Mouse (Mus musculus) megakaryocyte, embryonic 14.5 days (primary cell): ENCODE measurements around the gene Sh3bgrl3. TPM values are rescaled to one million over a fixed set of nuclear protein-coding genes. Genes with fewer than 3 reads are reported as not detected.

ENCODE experiments used
- H3K27me3 ChIP-seq: replicated peaks from 2 replicates; pipeline ENCODE3; 2012; ENCODE audit warnings: inconsistent platforms
- H3K36me3 ChIP-seq: replicated peaks from 2 replicates; pipeline ENCODE3; 2012; ENCODE audit warnings: low read length, inconsistent platforms, mixed read lengths
- H3K4me1 ChIP-seq: 2 replicates; pipeline ENCODE4 v1.6.1; 2012; ENCODE audit warnings: inconsistent platforms
- H3K4me3 ChIP-seq: replicated peaks from 2 replicates; pipeline ENCODE3; 2012; ENCODE audit warnings: moderate library complexity, mild to moderate bottlenecking, inconsistent platforms
- H3K9me3 ChIP-seq: 2 replicates; pipeline ENCODE4 v1.6.1; 2012; ENCODE audit warnings: inconsistent platforms
- FLI1 ChIP-seq: IDR thresholded peaks from 2 replicates; pipeline ENCODE4 v1.6.1; 2012; ENCODE audit warnings: low read length, inconsistent platforms, mixed read lengths
- GATA1 ChIP-seq: IDR thresholded peaks from 3 replicates; pipeline ENCODE4 v1.6.1; 2012; ENCODE audit warnings: mixed read lengths, low read length, inconsistent platforms, borderline replicate concordance
- polyA plus RNA-seq: library from polyadenylated mRNA; stranded (reverse); fragments of >175 nt; gene quantifications from 2 replicates; pipeline ENCODE4 v1.2.3, GENCODE M21; 2012; ENCODE audit warnings: low replicate concordance; ENCODE audit not compliant: insufficient read depth

The Sh3bgrl3 gene
- polyA plus RNA-seq, 1 experiment, result 1,646 TPM

GRCm38 (mm10) chr4:134097015-134097608, 31.5 kb downstream of the Sh3bgrl3 start:
- no peaks in the 10 kb centered on the region for H3K9me3 ChIP-seq
- H3K4me3 ChIP-seq, result no peak overlapping the region
- H3K27me3 ChIP-seq, result no peaks in the 10 kb centered on the region
- TF ChIP-seq GATA1 (no peak), FLI1 (no peak)
- peaks cover 82% of the 10 kb centered on the region for H3K4me1 ChIP-seq
- H3K36me3 ChIP-seq, result peaks cover 12% of the 10 kb centered on the region

GRCm38 (mm10) chr4:134096120-134096519, 32.5 kb downstream of the Sh3bgrl3 start:
- peaks cover 16% of the 10 kb centered on the region for H3K36me3 ChIP-seq
- no peak for TF ChIP-seq FLI1
- TF ChIP-seq GATA1, result no peak
- no peak overlapping the region for H3K4me3 ChIP-seq
- no peaks in the 10 kb centered on the region for H3K27me3 ChIP-seq
- H3K9me3 ChIP-seq, result no peaks in the 10 kb centered on the region
- H3K4me1 ChIP-seq, result peaks cover 85% of the 10 kb centered on the region

DNA sequence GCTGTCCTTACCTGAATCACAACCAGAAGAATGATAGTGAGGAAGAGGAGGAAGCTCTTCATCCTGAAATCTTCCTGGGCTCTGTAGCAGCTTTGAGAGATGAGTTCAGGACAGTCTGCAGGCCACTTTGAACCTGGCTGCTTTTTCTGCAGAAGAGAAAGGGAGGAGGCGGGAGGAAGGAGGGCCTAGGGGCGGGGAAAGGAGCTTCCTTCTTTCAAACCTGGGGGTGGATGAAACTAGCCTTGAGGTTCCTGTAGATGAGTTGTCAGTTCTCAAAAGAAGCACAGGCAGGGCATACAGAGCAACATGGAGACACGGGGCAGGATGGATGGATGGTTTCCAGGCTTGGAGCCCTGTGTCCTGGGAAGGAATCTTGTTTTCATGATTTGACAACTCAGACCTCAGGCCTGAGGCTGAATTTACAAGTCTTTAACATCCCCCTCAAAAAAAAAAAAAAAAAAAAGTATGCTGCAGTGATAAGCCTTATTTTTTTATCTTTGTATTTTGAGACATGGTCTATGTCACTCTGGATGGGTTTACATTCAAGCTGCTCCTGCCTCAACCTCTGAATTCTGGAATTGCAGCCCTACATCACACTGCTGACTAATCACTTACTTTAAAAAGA, 33.6 kb downstream of the Sh3bgrl3 start, which contains the start of gene Cd52:
TSS of gene Cd52 (minus strand) at position 160 of the 625 bp plus-strand sequence.
- no peak for TF ChIP-seq GATA1
- TF ChIP-seq FLI1, result no peak
- peak within 1 kb of the TSS; percentile 89 for H3K4me3 ChIP-seq
- no peaks in the 10 kb centered on the region for H3K9me3 ChIP-seq
- H3K27me3 ChIP-seq, result no peaks in the 10 kb centered on the region
- peaks cover 78% of the 10 kb centered on the region for H3K4me1 ChIP-seq
- peaks cover 20% of the 10 kb centered on the region for H3K36me3 ChIP-seq

DNA sequence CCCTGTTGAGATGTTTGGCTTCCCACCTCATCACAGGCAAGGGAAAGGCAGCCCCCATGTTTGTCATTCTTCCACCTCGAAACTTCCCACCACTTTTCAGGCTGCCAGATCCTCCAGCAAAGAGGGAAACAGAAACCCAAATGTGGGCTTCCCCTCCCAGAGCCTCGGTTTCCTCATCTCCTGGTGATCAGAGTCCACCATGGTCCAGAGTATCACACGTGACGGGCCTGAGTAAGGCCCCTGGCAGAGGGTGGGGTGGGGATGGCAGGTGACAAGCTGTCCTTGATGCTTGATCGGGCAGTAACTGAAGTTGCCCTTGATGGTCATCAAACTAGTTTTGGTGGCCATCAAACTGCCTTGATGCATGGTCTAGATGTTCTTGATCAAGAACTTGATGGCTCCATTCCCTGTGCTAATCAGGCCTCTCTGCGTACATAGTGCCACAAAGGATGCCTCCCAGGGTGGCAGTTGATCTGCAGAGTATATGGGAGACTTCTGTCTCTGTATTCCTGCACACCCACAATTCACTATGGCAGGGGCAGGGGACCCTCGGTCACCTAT, 34.5 kb downstream of the Sh3bgrl3 start:
- Histone ChIP-seq H3K9me3 (no peaks in the 10 kb centered on the region), H3K27me3 (no peaks in the 10 kb centered on the region), H3K36me3 (peaks cover 20% of the 10 kb centered on the region), H3K4me3 (peak overlapping the region; percentile 89), H3K4me1 (peaks cover 75% of the 10 kb centered on the region)
- TF ChIP-seq GATA1, result no peak
- TF ChIP-seq FLI1, result no peak

DNA sequence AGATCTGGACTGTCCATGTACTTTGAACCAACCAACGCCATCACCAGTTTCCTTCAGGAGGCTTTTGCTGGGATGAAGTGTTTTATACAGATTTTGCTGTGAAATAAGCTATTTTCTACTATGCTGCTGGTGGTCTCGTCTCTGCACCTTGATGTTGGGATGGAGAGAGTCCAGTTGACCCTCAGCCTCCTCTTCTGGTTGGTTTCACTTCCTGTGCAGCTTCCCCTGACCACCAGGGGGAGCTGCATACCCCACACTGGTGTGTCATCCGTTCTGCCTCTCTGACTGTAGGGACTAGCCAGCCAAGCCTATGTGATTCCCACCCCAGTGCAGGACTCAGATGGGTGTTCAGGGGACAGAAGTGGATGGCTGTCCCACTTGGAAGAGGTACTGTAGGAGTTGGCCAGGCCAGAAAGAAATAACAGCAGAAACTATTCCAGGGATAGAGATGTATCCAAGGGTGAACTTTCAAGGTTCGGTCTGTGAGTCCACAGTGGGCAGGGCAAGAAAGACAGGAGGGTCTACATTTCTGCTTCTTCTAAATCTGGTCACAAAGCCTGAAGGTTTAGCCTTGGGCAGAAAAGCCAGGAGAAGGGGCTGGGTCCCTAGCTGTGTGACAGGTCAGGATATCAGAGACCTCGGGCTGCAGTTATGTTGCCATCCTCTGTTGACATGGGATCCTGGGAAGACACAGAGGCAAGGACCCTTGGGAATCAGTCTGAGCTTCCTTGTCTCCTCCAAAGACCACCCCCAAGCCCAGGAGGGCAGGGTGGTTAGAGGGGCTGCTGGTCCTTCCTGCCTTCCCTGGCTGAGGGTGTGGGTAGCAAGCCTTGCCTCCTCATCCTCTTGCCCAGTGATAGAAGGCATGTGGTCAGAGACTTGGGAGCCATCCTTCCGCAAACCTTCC, 36.0 kb downstream of the Sh3bgrl3 start:
- Histone ChIP-seq H3K4me3 (peak overlapping the region; percentile 89), H3K36me3 (peaks cover 20% of the 10 kb centered on the region), H3K9me3 (no peaks in the 10 kb centered on the region), H3K27me3 (no peaks in the 10 kb centered on the region), H3K4me1 (peaks cover 75% of the 10 kb centered on the region)
- TF ChIP-seq GATA1 (no peak), FLI1 (no peak)

DNA sequence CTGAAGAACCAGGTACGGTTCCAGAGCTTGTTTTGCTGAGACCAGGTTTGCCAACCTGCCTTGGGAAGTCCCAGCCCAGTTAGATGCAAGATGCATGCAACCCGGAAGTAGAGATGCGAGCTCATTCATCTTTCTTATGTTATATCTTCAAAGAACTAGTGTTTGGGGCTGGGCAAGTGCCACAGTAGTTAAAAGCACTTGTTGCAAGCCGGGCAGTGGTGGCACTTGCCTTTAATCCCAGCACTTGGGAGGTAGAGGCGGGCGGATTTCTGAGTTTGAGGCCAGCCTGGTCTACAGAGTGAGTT, 37.4 kb downstream of the Sh3bgrl3 start:
- H3K4me3 ChIP-seq, result no peak overlapping the region
- H3K4me1 ChIP-seq, result peaks cover 72% of the 10 kb centered on the region
- H3K9me3 ChIP-seq, result no peaks in the 10 kb centered on the region
- peaks cover 20% of the 10 kb centered on the region for H3K36me3 ChIP-seq
- H3K27me3 ChIP-seq, result peaks cover 9% of the 10 kb centered on the region
- no peak for TF ChIP-seq GATA1

DNA sequence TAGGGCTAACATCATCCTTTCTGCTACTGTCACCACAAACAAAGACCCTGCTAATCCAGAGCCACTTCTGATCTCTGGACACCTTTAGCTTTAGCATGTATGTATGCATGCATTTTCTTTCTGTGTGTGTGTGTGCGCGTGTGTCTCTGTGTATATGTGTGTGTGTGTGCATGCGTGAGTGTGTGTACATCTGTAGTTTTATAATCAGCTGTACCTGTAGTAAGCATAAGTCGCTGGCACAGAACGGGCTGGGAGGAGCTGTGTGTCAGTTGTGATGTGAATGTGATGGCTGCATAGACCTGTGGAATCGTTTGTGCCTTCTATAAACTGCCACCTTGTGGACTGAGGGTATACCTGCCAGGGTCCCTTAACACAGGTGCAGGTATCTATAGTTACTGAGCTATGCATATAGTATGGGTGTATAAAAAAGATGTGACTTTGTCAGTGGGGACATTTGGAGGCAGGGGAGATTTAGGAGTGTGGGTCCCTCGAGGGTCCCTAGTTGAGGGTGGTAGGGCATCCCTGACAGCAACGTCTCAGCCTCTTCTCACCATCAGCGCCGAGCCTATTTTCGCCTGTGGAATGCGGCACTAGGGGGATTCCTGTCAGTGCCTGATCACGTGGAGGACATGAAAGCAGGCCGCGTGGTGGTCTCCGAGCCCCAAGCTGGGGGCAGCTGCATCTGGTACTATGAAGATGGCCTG, 37.9 kb downstream of the Sh3bgrl3 start:
- peaks cover 20% of the 10 kb centered on the region for H3K36me3 ChIP-seq
- H3K4me3 ChIP-seq, result no peak overlapping the region
- H3K4me1 ChIP-seq, result peaks cover 69% of the 10 kb centered on the region
- TF ChIP-seq GATA1 (no peak), FLI1 (no peak)
- no peaks in the 10 kb centered on the region for H3K9me3 ChIP-seq
- peaks cover 9% of the 10 kb centered on the region for H3K27me3 ChIP-seq

DNA sequence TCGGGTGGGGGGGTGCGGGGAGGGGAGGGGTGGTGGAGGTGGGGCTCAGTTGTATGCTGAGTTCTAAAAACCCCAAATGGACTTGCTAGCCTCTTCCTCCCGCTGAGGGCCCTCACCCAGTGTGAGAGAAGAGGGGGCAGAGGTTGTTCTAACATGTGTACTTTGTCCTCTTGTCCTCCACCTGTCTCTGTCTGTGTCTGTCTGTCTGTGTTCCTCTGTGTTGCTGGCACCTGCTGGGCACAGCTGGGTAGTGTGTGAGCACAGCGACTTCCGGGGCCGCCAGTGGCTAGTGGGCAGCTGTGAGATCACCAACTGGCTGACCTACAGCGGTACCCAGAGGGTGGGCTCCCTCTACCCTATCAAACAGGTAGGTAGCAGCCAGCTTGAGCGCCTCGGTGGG, 39.6 kb downstream of the Sh3bgrl3 start:
- H3K9me3 ChIP-seq, result peaks cover 5% of the 10 kb centered on the region
- peaks cover 53% of the 10 kb centered on the region for H3K4me1 ChIP-seq
- TF ChIP-seq FLI1 (no peak), GATA1 (no peak)
- H3K36me3 ChIP-seq, result peaks cover 20% of the 10 kb centered on the region
- no peak overlapping the region for H3K4me3 ChIP-seq
- H3K27me3 ChIP-seq, result peaks cover 9% of the 10 kb centered on the region

DNA sequence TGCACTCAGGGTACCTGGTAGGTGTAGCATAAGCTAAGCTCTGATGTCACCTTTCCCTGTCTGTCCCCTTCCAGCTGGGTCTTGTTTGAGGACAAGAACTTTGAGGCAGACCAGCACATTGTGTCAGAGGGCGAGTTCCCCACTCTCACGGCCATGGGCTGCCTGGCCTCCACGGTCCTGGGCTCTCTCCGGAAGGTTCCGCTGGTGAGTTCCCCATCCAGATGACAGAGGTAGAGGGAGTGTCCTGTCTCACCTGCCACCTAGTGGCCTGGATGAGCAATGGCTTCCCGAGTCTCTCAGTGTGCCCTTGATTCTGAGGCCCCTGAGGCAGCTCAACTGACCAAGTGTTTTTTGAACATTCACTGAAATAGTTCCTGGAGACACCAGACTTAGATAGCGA, 41.2 kb downstream of the Sh3bgrl3 start:
- H3K4me1 ChIP-seq, result peaks cover 44% of the 10 kb centered on the region
- peaks cover 5% of the 10 kb centered on the region for H3K9me3 ChIP-seq
- peaks cover 24% of the 10 kb centered on the region for H3K27me3 ChIP-seq
- H3K36me3 ChIP-seq, result peaks cover 9% of the 10 kb centered on the region
- TF ChIP-seq GATA1, result no peak
- TF ChIP-seq FLI1, result no peak
- peak overlapping the region; percentile 6 for H3K4me3 ChIP-seq
